Mouse (Mus musculus): ENCODE results near the gene Naa16. TPM values are rescaled to one million over a fixed set of nuclear protein-coding genes. Genes with fewer than 3 reads are reported as not detected.

Naa16 gene
- polyA plus RNA-seq, 3 experiments from 2014 or later, result 55.1 to 68.9 (median 63.2) TPM

GRCm38 (mm10) chr14:79330944-79331561 lies 59.5 kb downstream of the Naa16 start:
- peak; percentile 83 for ATAC-seq

- ATAC-seq, result peak; percentile 48
Observed at GRCm38 (mm10) chr14:79327033-79327432, 63.5 kb downstream of the Naa16 start.

GRCm38 (mm10) chr14:79324112-79324840 lies 66.3 kb downstream of the Naa16 start:
- no peak for ATAC-seq

- no peak for ATAC-seq
Observed at GRCm38 (mm10) chr14:79321881-79322280, 68.7 kb downstream of the Naa16 start.

GRCm38 (mm10) chr14:79321152-79321551 lies 69.4 kb downstream of the Naa16 start:
- ATAC-seq, result peak; percentile 76

GRCm38 (mm10) chr14:79317602-79318001 lies 73.0 kb downstream of the Naa16 start:
- no peak for ATAC-seq

GRCm38 (mm10) chr14:79315877-79316276 lies 74.7 kb downstream of the Naa16 start:
- peak; percentile 78 for ATAC-seq

- ATAC-seq, result no peak
Observed at GRCm38 (mm10) chr14:79314245-79315010, 76.2 kb downstream of the Naa16 start.

GRCm38 (mm10) chr14:79313439-79314175 lies 77.0 kb downstream of the Naa16 start:
- no peak for ATAC-seq

GRCm38 (mm10) chr14:79312719-79313118 lies 77.9 kb downstream of the Naa16 start:
- ATAC-seq, result no peak

GRCm38 (mm10) chr14:79311918-79312454 lies 78.6 kb downstream of the Naa16 start:
- no peak for ATAC-seq

GRCm38 (mm10) chr14:79309115-79309514 lies 81.5 kb downstream of the Naa16 start:
- no peak for ATAC-seq

- ATAC-seq, result no peak
Observed at GRCm38 (mm10) chr14:79308364-79308763, 82.2 kb downstream of the Naa16 start.

GRCm38 (mm10) chr14:79307908-79308307 lies 82.7 kb downstream of the Naa16 start:
- ATAC-seq, result no peak

GRCm38 (mm10) chr14:79307138-79307537 lies 83.4 kb downstream of the Naa16 start:
- ATAC-seq, result no peak

GRCm38 (mm10) chr14:79304873-79305464 lies 85.6 kb downstream of the Naa16 start:
- no peak for ATAC-seq

- no peak for ATAC-seq
Observed at GRCm38 (mm10) chr14:79303150-79303549, 87.4 kb downstream of the Naa16 start.

- peak; percentile 91 for ATAC-seq
Observed at GRCm38 (mm10) chr14:79301466-79301875, 89.1 kb downstream of the Naa16 start, which contains the start of gene Rgcc. Gene Rgcc, minus strand, starts transcription at chr14:79301645.

- peak; percentile 23 for ATAC-seq
Observed at GRCm38 (mm10) chr14:79300641-79301350, 89.8 kb downstream of the Naa16 start.

GRCm38 (mm10) chr14:79299796-79300195 lies 90.8 kb downstream of the Naa16 start:
- ATAC-seq, result no peak

- no peak for ATAC-seq
Observed at GRCm38 (mm10) chr14:79299230-79299629, 91.3 kb downstream of the Naa16 start.

All from inflammation-experienced regulatory T-cells, adult 6 months (primary cell).